Mouse (Mus musculus) lung, embryonic 15.5 days (tissue): ENCODE data around the gene Gtf2i. TPM values are rescaled to one million over a fixed set of nuclear protein-coding genes. Genes with fewer than 3 reads are reported as not detected.

Experiments
- microRNA-seq: library from miRNA; unstranded; fragments of <30 nt; microRNA quantifications from one replicate; pipeline ENCODE4, GENCODE M21; 2016
- polyA plus RNA-seq: library from polyadenylated mRNA; unstranded; fragments of >200 nt; fragmentation: Nextera tagmentation; extraction: Ambion mirVana; gene quantifications from 2 replicates; pipeline ENCODE4 v1.2.1, GENCODE M21; 2015

Gtf2i gene
- polyA plus RNA-seq, 1 experiment from 2014 or later: 168 TPM

Small RNAs within 50 kb of the gene (microRNA-seq; reads per million reads assigned to microRNA genes)
- gene Mir3965: not detected

Other genes with a start within 250 kb of the Gtf2i start
- 3.3 and 3.7 TPM in 2 replicates for gene Castor2, start 215.0 kb downstream of the Gtf2i start, polyA plus RNA-seq
- 30.2 and 30.3 TPM in 2 replicates for gene Rcc1l, start 138.0 kb downstream of the Gtf2i start, polyA plus RNA-seq
- 7.6 and 10.1 TPM in 2 replicates for gene Gtf2ird2, start 130.7 kb downstream of the Gtf2i start, polyA plus RNA-seq
- gene Ncf1, start 85.1 kb downstream of the Gtf2i start, polyA plus RNA-seq: 6.9 and 7.8 TPM in 2 replicates
- gene Gtf2ird1, start 142.0 kb upstream of the Gtf2i start, polyA plus RNA-seq: 75.2 and 78.0 TPM in 2 replicates
- 4.6 TPM in 2 replicates for gene Clip2, start 237.7 kb upstream of the Gtf2i start, polyA plus RNA-seq
- gene Syna, start 245.4 kb upstream of the Gtf2i start, polyA plus RNA-seq: 0.19 and 0.33 TPM in 2 replicates